Mouse (Mus musculus): ENCODE data around the gene Gm4871.
"Not testable (repeated sequence)": the region's sequence is repeated elsewhere in the genome, so short reads cannot be mapped to it uniquely, and the experiment has no call there.

GRCm38 (mm10) chr5:145016761-145017160 lies 15.8 kb downstream of the Gm4871 start:
- not testable (repeated sequence) for TF ChIP-seq GATA1 (IDR thresholded peaks at IDR 0.05; ENCODE audit: borderline replicate concordance, low read length); FLI1 (IDR thresholded peaks at IDR 0.05; ENCODE audit: low read length)
